Mouse (Mus musculus): ENCODE measurements around the gene Fermt2. TPM values are rescaled to one million over a fixed set of nuclear protein-coding genes. Genes with fewer than 3 reads are reported as not detected.

The Fermt2 gene
- polyA plus RNA-seq, 1 experiment from 2014 or later: 169 TPM

DNA sequence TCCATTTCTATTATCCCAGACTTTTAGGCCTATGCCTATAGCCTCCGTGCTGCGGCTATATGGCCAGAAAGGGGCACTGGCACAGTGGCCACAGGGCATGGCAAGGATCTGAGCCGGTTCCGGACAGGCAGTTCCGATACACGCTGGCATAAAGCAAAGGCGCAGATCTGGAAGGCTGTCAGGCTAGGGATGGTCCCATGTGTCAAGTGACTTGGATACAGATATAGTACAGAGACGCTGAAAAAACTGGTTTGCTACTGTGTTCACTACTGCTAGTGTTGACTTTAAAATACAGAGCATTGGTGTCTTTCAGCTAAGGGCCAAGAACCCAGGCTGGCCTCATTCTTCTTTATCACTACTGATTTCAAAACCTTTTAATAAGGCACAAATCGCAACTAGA, 72.9 kb downstream of the Fermt2 start:
- Histone ChIP-seq H3K36me3 (peaks cover 7% of the 10 kb centered on the region; the same call in 1 of the 2 replicates), H3K9me3 (no peaks in the 10 kb centered on the region), H3K27me3 (replicated peaks) (no peaks in the 10 kb centered on the region), H3K9ac (no peak overlapping the region), H3K4me3 (replicated peaks) (no peak overlapping the region), H3K4me2 (replicated peaks) (no peak overlapping the region), H3K4me1 (replicated peaks) (peaks cover 17% of the 10 kb centered on the region), H3K27ac (0 out of 2 replicates have a peak overlapping the region, but pooled peaks have one; percentile 34)
- ATAC-seq: no peak
- WGBS: 82% methylated on average over 9 of the region's 9 CpGs

DNA sequence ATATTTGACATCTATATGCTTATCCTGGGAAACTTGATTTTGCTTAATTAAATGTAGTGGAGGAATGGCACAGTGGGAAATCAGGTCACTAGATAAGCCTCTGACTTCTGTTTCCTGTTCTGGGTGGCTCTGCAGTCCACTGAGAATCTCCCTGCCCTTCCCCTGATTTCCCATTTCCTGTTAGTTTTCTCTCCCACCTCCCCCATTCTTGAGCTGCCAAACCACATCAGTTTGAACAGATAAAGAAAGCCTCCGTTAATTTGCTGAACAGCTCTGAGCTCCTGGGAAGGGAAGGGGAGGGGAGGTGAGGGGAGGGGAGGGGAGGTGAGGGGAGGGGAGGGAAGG, 73.4 kb downstream of the Fermt2 start:
- H3K4me1 ChIP-seq (replicated peaks): peaks cover 20% of the 10 kb centered on the region
- ATAC-seq: no peak
- no peaks in the 10 kb centered on the region for H3K27me3 ChIP-seq (replicated peaks)
- H3K9ac ChIP-seq: no peak overlapping the region
- no peak overlapping the region for H3K4me2 ChIP-seq (replicated peaks)
- peaks cover 7% of the 10 kb centered on the region; the same call in 1 of the 2 replicates for H3K36me3 ChIP-seq
- WGBS: 13% methylated on average over 1 of the region's 1 CpGs
- no peaks in the 10 kb centered on the region for H3K9me3 ChIP-seq
- no peak overlapping the region for H3K4me3 ChIP-seq (replicated peaks)
- H3K27ac ChIP-seq: no peak overlapping the region

DNA sequence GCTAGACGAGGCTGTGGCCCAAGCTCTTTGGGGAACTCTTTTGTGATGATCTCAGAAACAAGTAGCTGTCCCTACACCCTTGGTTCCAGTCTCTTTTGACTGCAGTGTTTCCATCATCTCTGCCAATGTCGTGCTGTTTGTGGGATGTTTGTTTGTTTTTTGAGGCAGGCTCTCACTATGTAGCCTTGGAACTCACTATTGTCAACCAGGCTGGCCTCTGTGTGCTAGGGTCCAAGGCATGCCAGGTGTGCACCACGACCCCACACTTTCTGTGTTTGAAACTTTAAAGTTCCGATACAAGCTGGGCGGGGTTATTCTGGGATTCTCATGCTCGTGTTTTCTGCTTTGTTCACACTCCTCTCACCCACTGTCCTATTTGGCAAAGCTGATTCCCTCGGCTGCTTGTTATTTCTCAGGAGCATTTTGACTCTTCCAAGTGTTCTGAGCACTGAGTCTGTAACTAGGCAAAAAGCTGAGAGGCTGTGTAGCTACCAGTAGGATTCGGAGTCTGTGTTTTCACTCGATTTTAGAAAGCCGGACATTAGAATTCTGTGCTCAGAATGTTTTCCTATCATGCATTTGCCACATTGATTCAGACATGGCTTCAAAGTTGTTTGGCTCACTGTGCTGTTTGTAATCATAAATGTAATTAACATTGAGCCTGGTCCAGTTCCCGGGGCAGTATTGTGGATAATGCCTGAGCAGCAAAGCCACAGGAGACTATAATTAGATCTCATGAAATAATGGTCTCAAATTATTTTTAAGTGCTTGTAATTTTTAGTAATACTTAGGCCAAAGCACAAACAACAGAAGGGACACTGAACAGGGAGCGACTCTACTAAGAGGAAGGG, 74.0 kb downstream of the Fermt2 start:
- Histone ChIP-seq H3K4me2 (replicated peaks) (no peak overlapping the region), H3K36me3 (peaks cover 7% of the 10 kb centered on the region; the same call in 1 of the 2 replicates), H3K4me1 (replicated peaks) (peaks cover 20% of the 10 kb centered on the region), H3K9ac (no peak overlapping the region), H3K27me3 (replicated peaks) (no peaks in the 10 kb centered on the region), H3K9me3 (no peaks in the 10 kb centered on the region), H3K4me3 (replicated peaks) (no peak overlapping the region), H3K27ac (no peak overlapping the region)
- WGBS: 63% methylated on average over 12 of the region's 12 CpGs
- ATAC-seq: no peak

DNA sequence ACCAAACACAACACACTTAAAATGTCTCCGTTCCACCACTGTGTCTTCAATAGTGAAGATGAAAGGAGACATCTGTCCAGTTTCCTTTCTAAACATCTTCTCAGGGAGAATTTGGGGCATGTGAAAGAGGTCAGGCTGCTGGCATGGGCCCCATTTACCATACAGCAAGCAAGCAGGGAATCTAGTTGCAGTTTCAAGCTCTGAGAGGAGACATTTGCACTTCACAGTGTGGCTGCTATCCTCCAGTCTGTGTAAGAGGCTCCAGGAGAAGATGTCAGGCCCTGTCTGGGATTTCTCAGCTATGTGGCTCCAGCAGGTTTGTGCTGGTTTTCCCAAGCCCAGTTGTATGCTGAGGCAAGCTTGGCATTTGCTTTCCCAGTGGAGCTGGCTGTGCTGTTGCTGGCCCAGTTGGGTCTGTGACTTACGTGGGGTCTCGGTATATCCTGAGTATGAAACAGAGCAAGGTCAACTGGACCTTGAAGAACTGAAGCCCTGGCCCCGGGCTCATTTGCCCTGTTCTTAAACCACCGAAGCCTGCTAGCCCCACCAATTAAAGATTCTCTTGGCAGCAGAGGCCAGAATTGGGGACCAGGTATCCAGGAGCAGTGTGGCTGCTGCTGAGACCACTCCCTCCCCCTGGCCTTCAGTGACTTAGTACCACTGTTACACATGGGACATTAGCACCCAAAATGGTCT, 76.2 kb downstream of the Fermt2 start:
- peak overlapping the region; percentile 74 for H3K27ac ChIP-seq
- H3K4me2 ChIP-seq (replicated peaks): no peak overlapping the region
- peaks cover 20% of the 10 kb centered on the region for H3K4me1 ChIP-seq (replicated peaks)
- H3K9me3 ChIP-seq: no peaks in the 10 kb centered on the region
- no peaks in the 10 kb centered on the region for H3K27me3 ChIP-seq (replicated peaks)
- 0 out of 2 replicates have a peak, but pooled peaks have one; percentile 21 for ATAC-seq
- H3K36me3 ChIP-seq: no peaks in the 10 kb centered on the region
- H3K9ac ChIP-seq: no peak overlapping the region
- no peak overlapping the region for H3K4me3 ChIP-seq (replicated peaks)
- 54% methylated on average over 5 of the region's 5 CpGs for WGBS

DNA sequence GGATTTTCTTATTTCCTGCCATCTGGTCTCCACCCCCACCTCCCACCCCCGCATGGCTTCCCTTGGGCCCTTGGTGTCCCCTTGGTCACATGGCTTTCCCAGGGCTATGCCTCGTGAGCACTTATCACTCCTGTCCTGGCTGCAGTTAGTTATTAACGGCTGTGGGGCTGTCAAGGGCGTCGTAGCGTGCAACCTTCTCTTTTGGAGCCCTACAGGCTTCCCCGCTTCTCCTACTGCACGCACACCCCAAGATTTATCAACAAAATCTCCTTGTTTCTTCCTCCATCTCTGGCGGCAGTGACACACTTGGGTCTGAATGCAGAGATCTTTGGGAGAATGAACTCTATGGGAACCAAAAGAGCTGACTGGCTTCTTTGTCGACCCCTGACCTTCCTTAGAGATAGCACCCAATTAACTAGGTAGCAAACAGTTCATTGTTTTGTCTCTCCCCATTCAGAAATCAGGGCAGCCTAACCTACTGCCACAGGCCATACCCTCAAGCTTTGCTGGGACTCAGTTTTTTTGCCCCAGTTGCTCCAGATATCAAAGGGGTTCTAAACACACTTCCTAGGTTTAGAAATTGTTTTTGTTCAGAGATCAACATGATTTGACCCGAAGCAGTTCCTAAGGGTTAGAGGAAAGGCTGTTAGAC, 76.9 kb downstream of the Fermt2 start:
- H3K4me3 ChIP-seq (replicated peaks): no peak overlapping the region
- WGBS: 16% methylated on average over 11 of the region's 11 CpGs
- H3K27me3 ChIP-seq (replicated peaks): no peaks in the 10 kb centered on the region
- ATAC-seq: peak; percentile 83
- H3K36me3 ChIP-seq: no peaks in the 10 kb centered on the region
- peaks cover 20% of the 10 kb centered on the region for H3K4me1 ChIP-seq (replicated peaks)
- H3K9ac ChIP-seq: no peak overlapping the region
- peak overlapping the region; percentile 74 for H3K27ac ChIP-seq
- no peaks in the 10 kb centered on the region for H3K9me3 ChIP-seq
- H3K4me2 ChIP-seq (replicated peaks): peak overlapping the region; percentile 26

DNA sequence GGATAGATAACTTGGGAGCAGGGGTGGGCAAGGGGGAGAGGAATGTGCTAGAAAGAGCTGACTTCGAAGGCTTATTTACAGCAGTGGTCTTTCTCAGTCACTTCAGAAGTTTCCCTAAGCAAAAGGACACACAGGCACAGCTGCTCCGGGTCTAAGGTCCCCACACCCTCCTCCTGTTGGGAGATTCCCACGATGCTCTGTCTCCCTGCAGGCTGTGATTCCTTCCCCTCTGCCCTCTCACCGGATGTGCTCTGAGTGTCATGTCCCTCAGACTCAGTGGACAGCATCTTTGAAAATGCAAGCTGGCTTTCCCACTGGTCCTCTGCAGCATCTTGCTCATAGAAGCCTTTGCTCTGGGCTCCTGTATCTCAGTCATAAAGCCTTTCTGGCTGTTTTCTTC, 77.8 kb downstream of the Fermt2 start:
- H3K4me1 ChIP-seq (replicated peaks): peaks cover 20% of the 10 kb centered on the region
- H3K36me3 ChIP-seq: no peaks in the 10 kb centered on the region
- no peak for ATAC-seq
- no peaks in the 10 kb centered on the region for H3K27me3 ChIP-seq (replicated peaks)
- no peak overlapping the region for H3K4me2 ChIP-seq (replicated peaks)
- no peak overlapping the region for H3K9ac ChIP-seq
- WGBS: 29% methylated on average over 4 of the region's 4 CpGs
- H3K27ac ChIP-seq: peak overlapping the region; percentile 74; the same call in 1 of the 2 replicates
- H3K9me3 ChIP-seq: no peaks in the 10 kb centered on the region
- H3K4me3 ChIP-seq (replicated peaks): no peak overlapping the region

DNA sequence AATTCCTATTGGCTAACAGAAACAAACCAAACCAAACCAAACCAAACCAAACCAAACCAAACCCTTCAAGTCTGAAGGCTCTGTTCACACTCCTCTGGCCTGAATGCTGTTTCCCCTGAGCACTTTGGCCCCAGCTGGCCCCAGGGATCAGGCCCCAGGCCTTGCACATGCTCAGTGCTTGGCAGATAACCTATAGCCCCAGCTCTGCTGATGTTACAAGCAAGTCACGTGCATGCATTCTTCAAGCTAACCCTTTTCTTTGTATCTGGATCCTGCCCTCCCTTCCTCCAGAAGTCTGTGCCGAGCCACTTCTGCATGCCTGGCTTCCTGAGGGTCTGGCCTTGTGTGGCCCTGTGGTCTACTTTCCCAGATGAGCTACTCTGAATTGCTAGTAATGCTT, 78.8 kb downstream of the Fermt2 start:
- Histone ChIP-seq H3K4me1 (replicated peaks) (peaks cover 18% of the 10 kb centered on the region), H3K27me3 (replicated peaks) (no peaks in the 10 kb centered on the region), H3K27ac (no peak overlapping the region), H3K4me3 (replicated peaks) (no peak overlapping the region), H3K36me3 (no peaks in the 10 kb centered on the region), H3K4me2 (replicated peaks) (no peak overlapping the region), H3K9me3 (no peaks in the 10 kb centered on the region), H3K9ac (no peak overlapping the region)
- ATAC-seq: peak; percentile 55; the same call in 1 of the 2 replicates
- 37% methylated on average over 2 of the region's 2 CpGs for WGBS

DNA sequence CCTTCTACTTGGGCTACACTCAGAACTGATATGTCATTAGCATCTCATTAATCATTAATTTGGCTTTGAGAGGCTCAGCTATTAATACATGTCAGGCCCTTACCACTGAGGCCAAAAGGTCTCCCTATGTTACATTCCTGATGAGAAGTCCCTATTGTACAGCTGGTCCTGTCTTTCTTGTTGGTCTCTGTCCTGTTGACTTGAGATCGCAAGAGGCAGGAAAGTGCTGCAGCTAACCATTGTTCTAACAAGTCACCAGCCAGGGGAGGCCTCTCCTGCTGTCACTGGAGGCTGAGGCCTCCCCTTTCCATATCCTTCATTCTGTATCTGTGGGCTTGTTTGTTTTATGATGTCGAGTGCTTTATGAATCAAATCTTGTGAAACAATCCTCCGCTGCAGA, 83.1 kb downstream of the Fermt2 start:
- Histone ChIP-seq H3K9me3 (no peaks in the 10 kb centered on the region), H3K9ac (no peak overlapping the region), H3K4me2 (replicated peaks) (no peak overlapping the region), H3K4me1 (replicated peaks) (peaks cover 12% of the 10 kb centered on the region; the same call in 1 of the 2 replicates), H3K27ac (no peak overlapping the region), H3K4me3 (replicated peaks) (no peak overlapping the region), H3K36me3 (no peaks in the 10 kb centered on the region), H3K27me3 (replicated peaks) (no peaks in the 10 kb centered on the region)
- 59% methylated on average over 3 of the region's 3 CpGs for WGBS
- ATAC-seq: no peak

DNA sequence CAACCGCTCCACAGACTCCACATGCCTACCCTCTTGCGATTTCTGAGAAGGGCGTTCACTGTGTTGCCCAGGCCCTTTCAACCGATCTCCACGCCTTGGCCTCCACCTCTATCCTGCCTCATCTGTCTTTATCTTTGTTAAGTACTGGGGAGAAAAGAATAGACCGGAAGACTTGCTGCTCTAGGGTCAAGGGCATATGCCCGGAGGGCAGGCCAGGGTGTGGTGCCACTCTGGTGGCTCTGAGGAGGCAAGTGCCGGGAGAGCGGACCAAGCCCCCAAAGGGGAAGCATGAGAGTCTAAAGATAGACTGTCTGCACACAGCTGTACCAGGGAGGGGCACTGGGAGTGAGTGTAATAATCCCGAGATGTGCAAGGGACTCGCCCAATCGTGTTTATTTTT, 84.5 kb downstream of the Fermt2 start:
- no peak overlapping the region for H3K4me2 ChIP-seq (replicated peaks)
- ATAC-seq: peak; percentile 13; the same call in 1 of the 2 replicates
- no peak overlapping the region for H3K4me3 ChIP-seq (replicated peaks)
- H3K36me3 ChIP-seq: no peaks in the 10 kb centered on the region
- no peaks in the 10 kb centered on the region for H3K27me3 ChIP-seq (replicated peaks)
- WGBS: 51% methylated on average over 12 of the region's 12 CpGs
- H3K27ac ChIP-seq: no peak overlapping the region
- H3K4me1 ChIP-seq (replicated peaks): 0 out of 2 replicates have a peak, but pooled peaks cover 12% of the 10 kb centered on the region
- no peaks in the 10 kb centered on the region for H3K9me3 ChIP-seq
- no peak overlapping the region for H3K9ac ChIP-seq

DNA sequence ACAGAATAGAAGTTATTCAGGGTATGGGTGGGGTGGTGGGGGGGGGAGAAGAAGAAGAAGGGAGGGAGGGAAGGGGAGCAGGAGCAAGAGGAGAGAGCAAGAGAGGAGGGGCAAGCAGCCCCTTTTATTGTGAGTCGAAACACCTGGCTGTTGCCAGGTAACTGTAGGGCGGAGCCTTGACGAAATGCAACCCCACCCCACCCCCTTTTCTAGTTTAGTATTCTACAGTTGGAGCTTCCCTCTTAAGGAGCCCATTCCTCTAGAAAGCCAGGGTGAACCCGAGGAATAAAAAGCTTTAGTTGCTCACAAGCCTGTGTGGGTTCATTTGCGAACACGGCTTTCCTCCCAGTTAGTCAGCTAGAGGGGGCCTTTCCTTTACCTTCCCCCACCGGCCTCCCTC, 85.0 kb downstream of the Fermt2 start:
- no peak overlapping the region for H3K4me3 ChIP-seq (replicated peaks)
- H3K4me1 ChIP-seq (replicated peaks): 0 out of 2 replicates have a peak, but pooled peaks cover 12% of the 10 kb centered on the region
- no peaks in the 10 kb centered on the region for H3K9me3 ChIP-seq
- H3K9ac ChIP-seq: no peak overlapping the region
- no peaks in the 10 kb centered on the region for H3K36me3 ChIP-seq
- H3K27me3 ChIP-seq (replicated peaks): no peaks in the 10 kb centered on the region
- no peak overlapping the region for H3K27ac ChIP-seq
- ATAC-seq: 0 out of 2 replicates have a peak, but pooled peaks have one; percentile 15
- WGBS: 49% methylated on average over 7 of the region's 7 CpGs
- H3K4me2 ChIP-seq (replicated peaks): no peak overlapping the region

DNA sequence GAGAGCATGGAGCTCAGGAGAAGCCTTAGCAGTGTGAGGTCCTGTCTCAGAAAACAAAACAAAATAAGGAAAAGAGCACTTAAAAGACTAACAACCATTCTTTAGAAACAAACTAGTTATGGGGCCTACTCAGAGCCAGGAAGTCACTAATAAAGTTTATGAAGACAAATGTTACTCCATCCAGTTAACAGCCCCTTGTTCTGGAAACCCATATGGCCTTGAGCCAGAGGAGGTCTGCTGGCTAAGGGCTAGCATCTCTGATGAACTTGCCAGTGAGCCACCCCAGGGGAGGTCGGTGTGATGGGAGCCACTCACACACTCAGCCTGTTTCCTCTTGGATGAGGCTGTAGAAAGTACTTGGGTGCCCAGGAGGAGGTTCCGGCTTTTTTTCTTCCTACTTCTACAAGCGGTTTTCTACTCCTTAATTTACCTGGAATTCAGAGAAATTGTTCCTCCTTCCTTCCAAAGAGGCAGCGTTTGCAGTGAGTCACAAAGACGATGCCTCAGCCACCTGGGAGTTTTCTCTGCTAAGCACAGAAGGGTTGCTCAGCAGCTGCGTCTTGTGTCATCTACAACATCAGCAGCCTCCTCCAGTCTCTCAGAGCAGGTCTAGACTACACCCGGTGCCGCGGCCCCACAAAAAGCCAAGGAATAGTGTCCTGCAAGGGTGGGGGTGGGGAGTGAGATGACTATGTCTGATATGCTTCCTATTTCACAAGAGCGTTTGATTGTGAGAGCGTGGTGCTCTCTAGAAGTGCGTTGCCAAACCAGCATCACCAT, 86.9 kb downstream of the Fermt2 start:
- Histone ChIP-seq H3K9ac (no peak overlapping the region), H3K4me2 (replicated peaks) (no peak overlapping the region), H3K4me3 (replicated peaks) (no peak overlapping the region), H3K4me1 (replicated peaks) (0 out of 2 replicates have a peak, but pooled peaks cover 12% of the 10 kb centered on the region), H3K36me3 (no peaks in the 10 kb centered on the region), H3K9me3 (no peaks in the 10 kb centered on the region), H3K27me3 (replicated peaks) (no peaks in the 10 kb centered on the region), H3K27ac (peak overlapping the region; percentile 38; the same call in 1 of the 2 replicates)
- peak; percentile 52 for ATAC-seq
- 47% methylated on average over 12 of the region's 12 CpGs for WGBS
